Mouse (Mus musculus): ENCODE results near the gene Col12a1. TPM values are rescaled to one million over a fixed set of nuclear protein-coding genes. Genes with fewer than 3 reads are reported as not detected.
"Not testable (repeated sequence)": the region's sequence is repeated elsewhere in the genome, so short reads cannot be mapped to it uniquely, and the experiment has no call there.

The Col12a1 gene
- total RNA-seq, 2 experiments from 2014 or later = 17.6 to 20.2 TPM

DNA sequence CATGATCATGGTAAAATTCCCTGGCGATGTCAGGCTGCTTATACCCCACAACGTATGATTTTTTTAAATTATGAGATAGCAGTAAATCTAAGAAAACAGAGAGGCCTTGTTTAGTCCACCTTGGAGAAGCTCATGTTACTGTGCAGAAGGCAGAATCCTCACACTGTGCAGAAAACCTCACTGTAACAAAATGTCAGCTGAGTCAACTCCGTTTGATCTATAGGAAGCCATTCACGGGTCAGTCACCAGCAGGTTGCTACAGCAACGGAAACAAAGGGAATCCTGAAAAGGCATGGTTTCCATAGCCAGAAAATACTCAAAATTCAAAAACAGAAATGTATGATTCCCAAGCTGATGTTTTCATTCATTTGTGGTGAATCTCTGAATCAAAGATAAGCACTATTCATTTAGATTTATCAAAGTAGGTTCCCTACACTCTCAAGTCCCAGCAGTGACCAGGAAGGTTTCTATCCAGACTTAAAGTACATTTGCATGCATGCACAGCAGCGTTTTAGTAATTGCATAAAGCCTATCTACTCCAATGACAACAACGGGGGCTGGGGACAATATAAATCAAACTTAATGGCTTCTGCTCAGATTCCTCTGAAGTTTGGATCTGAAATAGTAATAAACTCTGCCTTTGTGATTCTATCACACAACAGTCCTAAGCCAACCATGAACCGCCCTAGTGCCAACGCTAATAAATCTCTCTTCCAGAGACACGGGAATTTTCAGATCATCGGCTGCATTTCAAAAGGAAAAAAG is 28.7 kb downstream of the Col12a1 start:
- no peak for DNase-seq

DNA sequence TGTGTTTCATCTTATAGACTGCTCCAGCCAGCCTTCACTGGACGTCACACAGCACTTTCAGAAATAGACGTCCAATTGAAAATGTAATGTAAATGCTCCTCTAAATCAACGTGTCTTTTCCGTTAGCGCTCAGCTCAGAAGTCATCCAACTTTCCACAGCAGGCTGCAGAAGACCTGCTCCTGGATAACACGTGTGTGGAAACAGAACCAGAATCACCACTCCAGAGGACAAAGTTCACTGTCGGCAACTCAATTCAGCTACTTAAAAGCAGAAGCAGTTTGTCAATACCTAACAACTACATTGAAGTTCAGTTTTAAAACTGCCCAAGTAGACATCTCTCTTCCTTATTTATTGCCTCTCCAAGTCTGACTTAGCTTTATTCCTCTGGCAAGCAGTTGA is 29.3 kb downstream of the Col12a1 start:
- no peak for DNase-seq

DNA sequence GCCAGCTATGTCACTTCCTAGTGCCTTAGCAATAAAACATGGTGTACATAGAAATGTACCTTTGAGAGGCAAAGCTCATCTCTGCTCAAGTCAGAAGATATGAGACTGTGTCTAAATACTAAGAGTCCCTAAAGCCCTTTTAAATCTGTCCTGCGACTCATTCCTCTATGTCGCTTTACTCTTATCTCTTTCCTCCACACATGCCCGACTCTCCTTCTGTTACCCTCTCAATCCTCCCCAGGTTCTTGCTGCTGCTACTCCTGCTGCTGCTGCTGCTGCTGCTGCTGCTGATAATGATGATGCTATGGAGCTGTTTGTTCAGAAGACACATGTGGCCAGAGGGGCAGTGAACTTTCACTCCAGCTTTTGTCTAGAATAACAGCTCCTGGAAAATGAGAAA is 31.4 kb downstream of the Col12a1 start:
- DNase-seq = no peak

DNA sequence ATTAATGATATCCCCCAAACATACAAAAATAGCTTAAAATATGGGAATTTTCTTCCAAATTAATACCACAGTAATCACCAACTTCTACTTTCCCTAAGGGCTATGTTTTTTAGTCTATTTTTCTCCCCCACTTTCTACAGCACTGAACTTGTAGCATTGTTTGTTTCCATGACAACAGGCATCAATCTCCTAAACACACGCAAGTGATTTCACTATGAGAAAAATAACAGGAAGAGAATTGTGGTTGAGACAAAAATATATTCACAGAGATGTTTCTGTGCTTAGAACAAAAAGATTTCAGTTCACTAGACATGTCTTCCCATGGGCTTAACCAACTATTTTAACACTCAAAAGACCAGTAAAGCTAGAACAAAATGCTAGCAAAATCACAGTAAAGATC is 32.6 kb downstream of the Col12a1 start:
- DNase-seq = no peak

DNA sequence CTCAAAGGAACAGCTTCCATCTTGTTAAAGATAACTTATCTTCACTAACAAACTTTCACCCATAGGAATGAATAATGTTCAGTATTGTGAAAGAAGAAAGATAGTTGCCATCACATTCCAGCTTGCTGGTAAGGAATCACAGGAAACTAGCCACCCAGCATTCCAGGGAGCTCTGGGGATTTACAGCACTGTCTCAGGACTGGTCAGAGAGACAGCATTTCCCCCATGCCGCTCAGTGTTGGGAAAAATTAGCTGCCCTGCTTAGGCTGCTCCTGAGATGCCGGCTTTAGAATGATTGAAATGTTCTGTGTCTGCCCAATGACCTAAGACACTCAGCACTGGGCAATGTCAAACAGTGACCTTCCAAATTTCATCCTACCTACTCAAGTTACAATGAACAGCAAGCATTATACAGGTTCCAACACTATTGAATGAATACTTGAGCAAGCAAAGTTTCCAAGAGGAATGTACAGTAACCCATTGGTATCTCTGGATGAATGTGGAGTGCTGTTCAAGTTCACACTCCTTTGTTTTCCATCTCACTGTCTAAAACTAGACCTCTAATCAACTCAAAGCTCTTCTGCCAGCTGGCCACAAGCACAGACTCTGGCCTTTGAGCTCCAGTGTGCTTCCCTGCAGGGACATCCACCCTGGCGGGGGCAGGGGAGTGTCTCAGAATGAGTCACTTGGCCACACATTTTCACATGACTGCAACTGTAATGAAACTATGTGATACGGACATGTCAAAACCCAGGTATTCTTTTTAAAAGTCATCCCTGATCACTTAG is 38.0 kb downstream of the Col12a1 start:
- peak; percentile 62 for DNase-seq

DNA sequence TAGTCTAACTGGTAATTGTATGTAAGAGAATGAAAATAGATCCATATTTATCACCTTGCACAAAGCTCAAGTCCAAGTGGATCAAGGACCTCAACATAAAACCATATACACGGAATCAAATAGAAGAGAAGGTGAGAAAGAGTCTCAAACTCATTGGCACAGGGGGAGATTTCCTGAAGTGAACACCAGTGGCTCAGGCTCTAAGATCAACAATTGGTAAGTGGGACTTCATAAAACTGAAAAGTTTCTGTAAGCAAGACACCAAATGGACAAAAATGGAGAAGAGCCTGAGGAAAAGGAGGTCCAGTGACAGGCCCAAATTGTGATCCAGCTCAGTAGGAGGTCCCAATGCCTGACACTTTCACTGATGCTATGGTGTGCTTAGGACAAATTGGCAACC is 49.8 kb downstream of the Col12a1 start:
- DNase-seq = not testable (repeated sequence)

DNA sequence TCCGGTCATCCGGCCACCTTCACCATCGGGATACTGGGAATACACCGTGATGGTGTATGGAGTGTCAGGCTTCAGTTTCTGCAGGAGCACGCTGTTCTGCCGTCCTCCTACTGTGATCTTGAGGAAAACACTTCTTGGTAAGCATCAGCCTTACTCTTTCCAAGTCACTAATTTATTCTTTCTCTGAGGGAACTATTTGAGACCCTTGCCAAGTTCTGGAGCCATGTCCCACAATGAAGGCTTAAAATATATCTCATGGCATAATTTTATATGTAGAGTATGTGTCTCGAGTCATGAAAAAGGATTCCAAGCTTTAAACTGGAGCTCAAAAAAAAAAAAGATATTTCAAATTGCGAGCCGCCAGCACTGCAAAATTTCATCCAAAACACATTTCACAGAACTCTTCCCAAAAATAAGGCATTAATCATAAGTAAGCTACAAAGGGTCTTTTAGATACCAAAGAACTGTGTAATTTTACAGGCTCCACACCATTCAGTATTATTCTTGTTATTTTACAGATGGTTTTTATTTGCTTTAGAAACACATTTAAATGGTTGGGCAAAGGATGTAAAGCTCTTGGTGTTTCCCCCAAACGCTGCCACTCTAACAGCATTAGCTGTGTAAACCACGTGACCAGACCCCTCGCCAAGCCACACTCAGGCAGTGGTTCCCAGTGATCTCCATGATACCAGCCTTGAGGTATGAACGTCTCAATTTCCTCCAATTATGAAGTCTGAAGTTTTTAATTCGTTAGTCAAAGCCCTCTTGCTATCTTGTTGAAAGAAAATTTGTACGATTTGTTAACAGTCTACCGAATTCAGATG is 65.1 kb downstream of the Col12a1 start:
- no peak for DNase-seq

DNA sequence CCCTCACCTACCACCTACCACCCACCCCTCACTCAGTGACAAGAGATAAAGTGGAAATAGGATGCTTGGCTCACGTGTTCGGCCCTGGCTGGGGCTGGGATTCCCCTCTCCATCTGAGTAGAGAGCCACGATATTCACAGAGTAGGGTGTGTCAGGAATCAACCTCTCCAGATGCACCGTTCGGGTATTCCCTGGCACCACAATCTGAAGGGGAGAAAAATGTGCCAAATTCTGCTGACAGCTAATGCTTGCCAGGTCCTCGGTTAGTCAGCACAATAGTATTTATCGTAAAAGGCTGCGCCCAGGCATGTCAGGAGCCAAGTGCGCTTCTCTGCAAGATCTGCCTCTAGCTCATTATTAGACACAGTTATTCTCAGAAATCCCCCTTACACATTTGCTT is 70.0 kb downstream of the Col12a1 start:
- peak; percentile 37 for DNase-seq

DNA sequence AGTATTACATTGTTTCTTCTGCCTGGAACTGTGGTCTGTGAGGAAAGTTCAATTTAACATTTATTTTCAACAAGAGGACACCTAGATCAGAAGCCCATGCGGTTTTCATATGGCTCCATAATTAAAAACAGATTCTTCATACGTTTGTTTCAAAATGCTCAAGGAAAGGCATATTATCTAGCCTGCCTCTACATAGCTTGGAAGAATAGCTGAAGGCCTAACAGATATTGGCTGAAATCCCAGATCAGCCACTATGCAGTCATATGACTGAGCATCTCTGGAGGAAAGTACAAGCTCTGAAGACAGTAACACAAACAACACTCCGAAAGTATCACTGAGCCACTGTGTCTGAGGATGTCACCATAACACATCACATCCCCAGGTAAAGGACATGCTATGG is 72.9 kb downstream of the Col12a1 start:
- no peak for DNase-seq

DNA sequence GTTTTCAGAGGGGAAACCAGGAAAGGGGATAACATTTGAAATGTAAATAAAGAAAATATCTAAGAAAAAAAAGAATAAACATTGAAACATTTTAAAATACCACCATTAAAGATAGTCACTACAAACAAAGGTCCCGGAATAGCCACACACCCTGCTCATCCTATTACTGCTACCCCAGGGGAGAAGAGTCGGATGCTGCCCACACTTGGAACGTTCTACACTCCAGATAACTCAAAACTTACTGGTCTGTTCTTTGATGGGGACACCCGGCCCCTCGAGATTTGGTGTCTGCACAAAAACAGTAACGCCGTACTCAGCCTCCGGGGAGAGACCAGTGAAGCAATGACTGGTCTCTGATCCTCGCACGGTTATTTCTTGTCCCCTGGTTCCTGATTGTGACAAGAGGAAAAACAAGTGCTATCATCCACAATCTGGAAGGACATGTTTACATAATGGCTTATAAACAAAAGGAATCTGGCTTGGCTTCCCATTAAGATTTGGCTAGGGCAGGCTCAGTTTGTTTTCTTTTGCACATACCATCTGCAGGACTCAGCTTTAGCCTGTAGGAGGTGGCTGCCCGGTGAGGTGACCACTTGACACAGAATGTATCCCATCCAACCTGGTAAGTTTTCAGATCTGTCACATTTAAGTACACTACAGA is 79.1 kb downstream of the Col12a1 start:
- DNase-seq = no peak

DNA sequence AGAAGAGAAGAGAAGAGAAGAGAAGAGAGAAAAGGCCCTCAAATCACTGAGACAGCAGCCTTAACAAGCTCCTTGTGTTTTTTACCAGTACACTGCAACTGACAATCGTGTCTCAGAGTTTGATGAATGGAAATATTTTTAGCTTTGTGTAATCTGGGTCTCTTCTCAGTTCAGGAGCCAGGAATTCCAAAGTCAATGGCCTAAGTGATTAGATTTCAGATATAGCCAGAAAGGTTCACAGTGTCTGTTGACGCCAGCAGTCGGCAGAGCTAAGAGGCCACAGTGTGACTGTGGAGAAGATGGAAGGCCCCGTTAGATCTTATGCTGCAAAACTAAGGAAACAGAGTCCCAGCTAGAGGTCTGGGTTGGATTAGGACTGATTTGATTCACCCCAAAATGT is 80.8 kb downstream of the Col12a1 start:
- no peak for DNase-seq

DNA sequence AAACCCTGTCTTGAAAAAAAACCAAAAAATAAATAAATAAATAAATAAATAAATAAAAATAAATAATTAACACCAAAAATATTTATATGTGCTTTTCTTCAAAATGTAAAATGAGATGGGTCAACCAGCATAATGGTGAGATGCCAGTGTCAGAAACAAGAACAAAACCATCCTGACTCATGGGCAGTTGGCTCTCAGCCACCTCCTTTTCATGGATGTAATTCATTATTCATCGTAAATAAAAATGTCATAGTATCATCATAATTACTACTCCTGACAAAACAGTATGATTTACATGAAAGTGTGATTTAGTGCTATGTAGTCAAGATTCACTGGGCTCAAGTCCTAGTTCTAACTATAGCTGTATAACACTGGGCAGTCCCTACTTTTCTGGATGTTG is 84.6 kb downstream of the Col12a1 start:
- no peak for DNase-seq

DNA sequence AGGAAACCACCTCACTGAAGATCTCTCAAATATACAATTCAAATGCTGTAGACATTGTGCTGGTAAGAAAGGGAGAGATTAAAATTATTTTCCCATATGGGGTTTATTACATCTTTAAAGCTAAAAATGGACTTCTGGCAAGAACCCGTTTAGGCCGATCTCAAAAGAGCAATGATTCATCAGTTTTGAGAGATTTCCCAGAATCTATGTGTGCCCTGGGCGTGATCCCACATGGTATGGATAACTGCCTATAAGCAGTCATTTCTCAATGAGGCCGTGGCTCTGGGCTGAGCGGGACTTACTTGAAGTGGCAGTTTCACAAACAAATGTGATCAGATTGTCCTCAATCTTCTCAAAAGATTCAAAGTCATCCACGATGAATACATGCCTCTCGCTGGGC is 87.4 kb downstream of the Col12a1 start:
- no peak for DNase-seq

DNA sequence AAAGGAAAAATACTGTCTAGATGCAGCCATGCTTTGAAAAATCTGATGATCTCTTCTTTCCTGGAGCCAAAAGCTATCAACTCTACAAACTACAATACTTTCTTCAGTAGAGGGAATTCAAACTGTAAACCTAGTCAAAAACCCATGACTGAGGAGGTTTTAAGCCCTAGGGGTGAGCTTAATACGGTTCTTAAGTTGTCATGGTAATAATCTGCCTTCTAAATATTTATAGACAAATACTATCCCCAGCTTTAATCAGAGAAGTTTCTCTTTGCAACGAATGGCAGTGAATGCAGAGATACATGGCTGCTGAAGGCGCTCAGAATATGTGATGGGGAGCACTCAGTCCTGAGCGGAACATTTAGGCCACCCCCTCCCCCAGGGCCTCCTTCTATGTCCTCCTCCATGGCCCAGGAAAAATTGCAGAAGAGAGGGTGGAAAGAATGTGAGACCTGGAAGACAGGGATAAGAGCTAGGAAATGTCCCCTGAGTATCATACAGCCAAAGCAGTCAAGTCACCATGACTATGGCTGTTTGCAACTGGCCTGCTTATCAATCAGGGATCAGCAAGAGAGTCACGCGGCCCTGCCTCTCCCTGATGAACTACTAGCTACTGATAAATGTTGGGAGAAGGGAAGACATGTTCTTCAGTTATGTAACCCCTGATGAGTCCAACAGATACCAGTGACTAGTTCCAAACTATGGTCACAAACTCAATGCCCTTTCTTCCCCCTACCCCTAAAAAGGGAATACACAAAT is 99.6 kb downstream of the Col12a1 start:
- no peak for DNase-seq

DNA sequence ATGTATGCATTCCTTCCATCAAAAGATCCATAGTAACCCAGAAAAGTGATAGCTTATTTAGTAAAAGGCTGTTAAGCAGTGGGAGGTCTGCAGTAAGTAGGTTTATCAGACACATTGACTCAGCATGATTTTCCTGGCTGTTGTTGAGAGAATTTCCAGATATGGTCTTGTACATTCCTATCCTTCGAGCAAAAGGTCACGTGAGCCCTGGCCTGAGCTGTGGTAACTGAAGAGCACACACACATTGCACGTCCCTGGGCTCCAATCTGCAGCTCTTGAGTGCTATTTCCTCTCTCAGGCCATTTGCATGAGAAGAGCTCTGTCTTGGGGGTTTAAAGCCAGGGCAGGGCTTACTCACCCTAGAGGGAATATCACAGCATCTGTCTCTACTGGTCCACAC is 101.3 kb downstream of the Col12a1 start:
- peak; percentile 62 for DNase-seq

DNA sequence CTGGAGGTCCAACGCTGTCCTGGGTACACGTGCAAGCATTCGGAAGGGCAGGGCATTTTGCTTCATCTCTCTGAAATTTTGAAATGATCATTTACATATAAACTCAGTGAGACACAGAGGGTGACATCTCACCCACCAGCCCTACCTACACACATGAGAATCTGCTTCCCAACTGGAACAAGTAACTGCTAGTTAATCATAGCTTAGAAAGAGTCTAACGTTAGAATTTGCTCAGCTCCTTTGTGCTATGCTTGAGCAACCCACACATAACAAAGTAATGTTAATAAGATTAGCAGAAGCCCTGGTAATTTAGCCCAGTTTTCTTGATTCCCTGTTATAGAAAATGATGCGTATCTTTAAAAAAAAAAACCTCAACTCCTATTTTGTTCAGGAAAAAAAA is 102.6 kb downstream of the Col12a1 start:
- no peak for DNase-seq

DNA sequence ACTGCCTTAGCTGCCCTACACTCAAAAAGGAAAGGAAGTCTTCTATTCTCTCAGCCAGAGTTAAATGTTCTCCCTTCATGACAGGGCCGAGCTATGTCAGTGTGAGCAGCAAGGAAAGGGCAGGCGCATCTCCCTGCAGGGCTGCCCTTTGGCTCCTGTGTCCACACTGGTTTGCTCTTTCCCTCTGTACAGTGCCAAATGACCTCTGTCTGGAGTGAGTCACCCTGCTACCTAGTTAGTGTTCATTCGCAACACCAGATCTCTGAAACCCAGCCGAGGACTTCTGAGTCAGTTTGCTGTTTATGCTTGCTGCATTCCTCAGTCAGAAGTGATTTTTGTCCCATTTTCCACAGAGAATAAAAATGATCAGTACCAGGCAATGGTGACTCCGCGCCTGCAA is 108.3 kb downstream of the Col12a1 start:
- DNase-seq = no peak

DNA sequence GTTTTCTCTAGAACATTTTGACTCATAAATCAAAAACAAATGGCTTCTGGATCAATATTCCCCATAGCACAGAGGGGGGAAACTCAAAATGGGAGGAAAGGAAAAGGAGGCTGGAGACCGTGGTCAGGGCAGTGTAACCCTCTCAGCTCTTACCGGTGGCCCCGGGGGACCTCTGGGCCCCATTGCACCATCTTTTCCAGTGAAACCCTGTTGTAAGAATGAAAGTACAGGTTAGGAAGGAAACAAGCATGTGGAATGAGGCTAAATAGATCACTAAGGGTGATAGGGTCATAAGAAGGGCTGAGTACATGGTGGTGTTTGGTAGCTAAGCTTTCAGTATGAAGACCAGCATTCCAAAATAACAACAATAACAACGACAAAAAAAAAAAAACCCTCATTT is 109.0 kb downstream of the Col12a1 start:
- no peak for DNase-seq

DNA sequence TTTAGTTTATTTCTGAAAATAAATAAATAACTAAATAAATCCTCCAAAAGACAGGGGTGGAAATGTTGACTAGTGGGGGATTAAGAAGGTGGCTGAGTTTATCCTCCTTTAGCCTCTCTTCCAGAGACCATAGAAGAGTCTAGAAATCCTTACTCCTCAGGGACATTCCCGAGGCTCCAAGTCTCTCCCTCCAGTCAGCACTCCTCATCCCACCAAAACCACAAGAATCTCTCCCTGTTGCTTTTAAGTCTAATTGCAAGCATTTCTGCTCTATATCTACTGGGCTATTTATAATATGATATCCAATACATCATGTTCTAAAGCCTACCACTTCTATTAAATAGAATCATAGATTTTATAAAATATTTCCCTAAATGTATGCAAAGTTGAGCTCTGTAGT is 109.8 kb downstream of the Col12a1 start:
- no peak for DNase-seq

DNA sequence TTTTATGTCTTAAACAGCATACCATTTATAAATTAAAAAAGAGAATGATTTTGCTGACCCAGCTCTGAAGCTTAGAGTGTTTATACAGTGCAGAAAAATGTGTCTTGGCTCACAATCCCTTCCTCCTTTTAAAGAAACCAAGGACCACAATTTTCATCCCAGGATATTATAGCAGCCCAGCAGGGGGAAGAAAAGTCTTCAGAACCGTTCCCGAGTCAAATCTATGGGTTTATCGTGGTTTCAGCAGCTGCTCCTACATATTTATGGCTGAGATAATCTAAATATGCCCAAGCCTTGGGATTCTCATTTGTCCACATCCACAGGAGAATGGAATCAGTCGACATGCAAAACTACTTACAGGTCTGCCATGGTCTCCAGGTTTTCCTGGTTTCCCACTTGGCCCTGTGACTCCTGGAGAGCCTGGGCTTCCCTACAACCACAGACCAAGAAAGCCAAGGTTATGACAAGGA is 110.5 kb downstream of the Col12a1 start:
- no peak for DNase-seq

DNA sequence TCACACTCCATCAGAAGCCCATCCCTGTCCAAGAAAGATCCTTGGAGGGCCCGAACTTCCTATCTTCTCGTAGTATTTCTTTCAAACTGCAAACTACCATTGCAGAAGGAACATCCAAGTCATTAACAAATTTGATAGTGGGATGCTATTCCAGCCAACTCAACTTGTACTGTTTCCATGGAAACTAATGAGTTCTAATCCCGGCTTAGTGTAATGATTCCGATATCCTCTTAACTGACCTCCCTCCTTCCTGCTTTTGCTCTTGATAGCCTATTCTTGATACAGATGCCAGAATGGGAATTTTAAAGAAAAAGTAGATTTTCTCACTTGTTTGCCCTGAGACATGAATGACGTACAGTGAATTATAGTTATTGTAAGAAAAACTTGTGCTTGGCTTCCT is 112.5 kb downstream of the Col12a1 start:
- no peak for DNase-seq

DNA sequence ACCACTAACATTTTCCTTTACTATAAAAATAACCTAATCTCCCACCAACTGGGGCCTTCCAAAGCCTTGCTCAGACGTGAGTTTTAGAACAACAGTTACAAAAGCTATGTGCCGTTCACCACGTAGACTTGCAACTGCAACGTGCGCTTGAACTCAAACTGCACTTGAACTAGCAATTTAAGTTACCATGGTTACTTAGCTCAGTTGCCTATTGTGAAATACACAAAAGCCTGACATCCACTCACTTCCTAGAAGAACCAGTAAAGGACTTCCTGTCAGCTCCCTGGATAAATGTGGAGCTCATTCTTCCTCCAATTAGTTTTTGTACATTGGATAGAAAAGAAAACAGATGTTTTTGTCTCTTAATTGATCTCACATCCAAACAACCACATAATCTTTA is 112.9 kb downstream of the Col12a1 start:
- no peak for DNase-seq
